Mouse (Mus musculus) CD4-positive helper T cell, adult 2 months (primary cell): ENCODE measurements around the gene Pomp.

Experiments
- DNase-seq: peaks from one replicate; pipeline ENCODE4 v3.0.0-alpha.2; 2012; ENCODE audit warnings: low read depth, missing footprints, low spot score

Gene Pomp

DNA sequence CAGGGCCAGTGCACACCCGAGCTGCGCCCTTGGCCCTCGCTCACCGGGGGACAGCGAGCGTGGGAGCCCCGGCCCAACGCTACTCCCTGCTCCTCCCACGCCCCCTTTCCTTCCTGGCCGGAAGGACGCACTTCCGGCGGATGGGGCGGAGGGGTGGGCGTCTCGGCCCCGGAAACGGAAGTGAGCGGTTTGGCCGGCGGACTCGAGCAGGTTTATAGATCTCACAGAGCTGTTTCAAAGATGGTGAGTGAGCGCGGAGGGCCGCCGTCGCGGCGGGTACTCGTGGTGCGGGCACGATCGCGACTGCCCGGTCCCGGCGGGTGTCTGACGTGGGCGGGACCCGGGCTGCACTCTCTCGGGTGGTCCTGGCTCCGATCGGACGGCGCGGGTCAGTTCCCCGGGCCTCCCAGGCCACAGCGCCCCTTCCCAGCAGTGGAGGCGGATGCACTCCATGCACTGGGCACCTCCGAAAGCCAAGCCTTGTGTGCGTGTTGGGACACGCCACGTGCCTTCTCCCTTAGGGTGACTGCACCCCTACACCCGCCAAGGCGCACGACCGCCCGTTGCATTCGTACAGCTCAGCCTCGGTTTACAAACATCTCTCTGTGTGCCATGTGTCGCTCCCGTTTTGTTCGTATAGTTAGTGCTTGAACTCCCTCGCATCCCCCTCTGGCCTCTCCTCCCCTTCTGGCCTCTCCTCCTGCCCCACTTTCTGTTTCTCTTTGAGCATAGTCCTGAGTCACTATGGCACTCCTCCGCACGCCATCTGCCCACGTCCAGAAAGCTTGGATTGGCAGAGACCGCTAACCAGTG is at the start of gene Pomp:
TSS of gene Pomp (plus strand) at position 13 of the 813 bp plus-strand sequence.
- DNase-seq = peak; percentile 91

GRCm38 (mm10) chr5:147812255-147813040 is 47.8 kb upstream of the Pomp start:
- no peak for DNase-seq

DNA sequence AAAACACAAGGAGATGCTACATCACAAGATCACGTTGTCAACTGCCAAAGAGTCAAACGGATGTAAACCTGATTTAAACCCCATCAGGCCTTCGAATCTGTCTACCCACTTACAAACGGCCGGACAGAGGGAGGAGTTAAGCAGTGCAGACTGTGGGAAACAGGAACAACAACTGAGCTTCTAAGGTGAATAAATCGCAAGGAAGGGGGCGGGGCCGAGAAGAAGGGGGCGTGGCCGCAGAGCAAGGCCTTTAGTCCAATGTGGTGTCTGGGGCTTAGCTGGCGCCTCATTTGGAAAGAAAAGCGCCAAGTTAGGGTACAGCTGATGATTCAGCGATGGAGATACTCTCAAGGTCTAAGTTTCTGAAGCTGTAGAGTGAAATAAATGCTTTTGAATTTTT is 45.3 kb upstream of the Pomp start:
- no peak for DNase-seq

DNA sequence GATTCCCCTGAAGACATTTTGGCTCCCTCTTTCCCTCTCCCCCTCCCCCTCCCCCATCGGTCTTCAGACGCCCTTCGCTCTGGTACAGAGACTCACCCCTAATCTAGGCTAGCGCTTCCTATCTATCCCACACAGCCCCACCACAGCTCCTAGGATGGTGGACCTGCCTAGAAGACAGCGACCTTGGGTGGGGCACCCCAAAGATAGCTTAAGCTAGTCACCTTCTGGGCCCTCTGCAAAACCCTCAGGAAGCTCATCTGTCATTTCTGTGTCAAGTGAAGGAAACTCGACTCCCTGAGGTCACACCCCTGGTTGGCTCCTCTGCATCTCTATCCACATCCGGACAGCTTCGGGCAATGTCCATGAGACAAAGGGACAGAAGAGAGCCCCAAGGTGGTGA is 44.7 kb upstream of the Pomp start:
- no peak for DNase-seq

- no peak for DNase-seq
Measured at GRCm38 (mm10) chr5:147816465-147816864, 43.8 kb upstream of the Pomp start.

GRCm38 (mm10) chr5:147817747-147818496 is 42.3 kb upstream of the Pomp start:
- DNase-seq = no peak

DNA sequence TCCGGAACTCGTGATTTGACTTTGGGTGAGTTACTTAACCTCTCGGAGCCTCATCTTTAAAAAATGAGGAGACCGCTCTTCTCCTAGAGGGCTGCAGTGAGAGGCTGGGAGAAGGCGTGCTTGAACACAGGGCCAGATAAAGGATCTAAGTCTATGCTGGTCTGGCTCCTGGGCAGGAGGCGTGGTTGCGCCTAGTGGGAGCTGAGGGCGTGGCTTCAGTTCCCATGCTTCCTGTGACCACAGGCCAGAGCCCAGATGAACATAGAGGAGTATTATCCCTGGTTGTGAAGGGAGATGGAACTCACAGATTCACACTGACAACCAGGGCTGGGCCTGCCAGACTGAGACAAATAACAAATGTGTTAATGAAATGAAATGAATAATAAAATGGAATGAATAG is 41.4 kb upstream of the Pomp start:
- no peak for DNase-seq

- DNase-seq = no peak
Measured at GRCm38 (mm10) chr5:147819895-147820294, 40.4 kb upstream of the Pomp start.

GRCm38 (mm10) chr5:147824021-147824605 is 36.1 kb upstream of the Pomp start:
- no peak for DNase-seq

GRCm38 (mm10) chr5:147825375-147825969 is 34.8 kb upstream of the Pomp start:
- peak; percentile 6 for DNase-seq

- DNase-seq = no peak
Measured at GRCm38 (mm10) chr5:147826091-147826490, 34.2 kb upstream of the Pomp start.

GRCm38 (mm10) chr5:147826546-147826945 is 33.7 kb upstream of the Pomp start:
- no peak for DNase-seq

GRCm38 (mm10) chr5:147828846-147829245 is 31.4 kb upstream of the Pomp start:
- no peak for DNase-seq

GRCm38 (mm10) chr5:147832842-147833241 is 27.4 kb upstream of the Pomp start:
- no peak for DNase-seq

DNA sequence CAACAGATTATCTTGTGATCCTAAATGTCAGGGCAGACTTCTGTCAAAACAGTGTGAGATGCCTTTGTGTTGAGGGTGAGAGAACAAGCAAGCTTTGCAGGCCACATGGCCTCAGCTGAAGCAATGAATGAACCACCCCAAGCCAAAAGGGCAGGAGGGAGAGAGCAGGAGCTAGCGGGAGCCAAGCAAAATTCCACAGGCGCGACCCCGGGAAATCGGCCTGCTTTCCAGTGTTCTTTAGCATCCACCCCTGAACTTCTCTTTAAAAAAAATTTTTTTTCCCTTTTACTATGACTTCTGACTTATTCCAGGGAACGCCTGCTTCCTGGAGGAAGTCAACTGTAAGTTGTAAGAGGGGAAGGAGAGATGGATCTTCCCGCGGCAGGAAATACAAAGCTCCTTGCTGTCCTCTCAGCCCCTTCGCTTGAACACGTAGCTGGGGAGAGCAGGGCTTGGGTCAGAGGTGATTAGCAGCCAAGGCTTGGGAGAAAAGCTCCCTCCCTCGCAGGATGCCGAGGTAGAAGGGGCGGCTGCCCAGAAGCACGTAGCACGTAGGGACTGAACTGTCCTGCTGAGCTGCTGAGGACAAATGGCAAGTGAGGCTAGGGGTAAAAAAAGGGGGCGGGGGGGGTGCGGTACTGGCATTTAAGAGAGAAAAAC is 25.3 kb upstream of the Pomp start:
- no peak for DNase-seq

GRCm38 (mm10) chr5:147839418-147839817 is 20.8 kb upstream of the Pomp start:
- DNase-seq = no peak

DNA sequence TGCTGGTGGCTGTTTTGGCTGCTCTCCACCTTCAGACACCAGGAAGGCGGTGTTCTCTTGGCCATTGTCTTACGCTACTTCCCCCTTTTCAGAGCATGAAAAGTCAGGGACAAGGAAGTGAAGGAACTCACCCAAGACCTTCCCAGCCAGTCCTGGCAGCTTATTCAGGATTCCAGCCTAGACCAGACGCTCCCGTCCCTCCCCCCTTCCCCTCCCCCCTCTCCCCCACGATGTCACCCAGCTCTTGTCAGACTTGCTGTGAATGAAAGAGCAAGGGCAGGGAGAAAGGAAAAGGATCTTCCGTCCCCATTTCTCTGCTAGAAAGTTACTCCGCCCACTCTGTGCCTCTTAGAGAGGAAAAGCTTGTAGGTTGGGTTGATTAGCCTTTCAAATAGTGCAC is 16.9 kb upstream of the Pomp start:
- no peak for DNase-seq

DNA sequence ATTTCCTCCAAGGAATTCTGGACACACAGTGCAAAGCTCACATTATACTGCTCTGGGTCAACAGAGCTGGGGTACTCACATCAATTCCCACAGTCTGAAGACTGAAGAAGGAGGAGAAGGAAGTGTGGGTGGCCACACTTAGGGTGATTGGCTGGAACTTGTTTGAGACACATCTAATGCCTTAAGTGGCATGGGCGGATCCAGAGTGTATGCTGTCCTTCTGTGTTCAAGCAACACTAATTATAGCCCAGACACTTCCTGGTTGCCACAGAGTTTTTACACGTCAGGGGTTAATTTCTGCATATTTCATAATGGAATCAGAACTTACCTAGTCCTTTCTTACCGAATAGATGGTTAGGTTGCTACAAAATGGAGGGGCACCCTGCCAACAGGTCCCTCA is 14.9 kb upstream of the Pomp start:
- no peak for DNase-seq

DNA sequence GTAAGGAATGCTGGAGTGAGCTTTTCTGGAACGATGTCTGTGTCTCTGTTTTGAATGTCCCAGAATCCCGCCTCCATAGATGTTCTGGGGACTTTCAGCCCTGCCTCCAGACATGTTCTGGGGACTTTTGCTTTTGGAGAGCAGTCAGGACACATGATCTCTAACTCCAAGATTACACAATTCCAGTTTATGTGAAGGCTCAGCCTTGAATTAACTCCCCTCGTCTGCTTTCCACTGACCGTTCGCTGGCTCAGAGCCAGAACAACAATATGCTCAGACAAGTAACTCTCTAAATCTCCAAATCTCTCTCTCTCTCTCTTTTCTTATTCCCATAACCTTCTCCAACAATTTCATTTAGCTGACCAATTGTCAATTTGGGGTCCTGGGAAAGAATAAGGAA is 12.9 kb upstream of the Pomp start:
- DNase-seq = no peak

GRCm38 (mm10) chr5:147848164-147848863 is 11.9 kb upstream of the Pomp start:
- DNase-seq = peak; percentile 35
